Mouse (Mus musculus): Measurements from ENCODE around the gene Csnka2ip.

- no peak for TF ChIP-seq POLR2A (IDR thresholded peaks at IDR 0.05; ENCODE audit: borderline replicate concordance, low read depth, low read length)
- TF ChIP-seq CTCF (IDR thresholded peaks at IDR 0.05; ENCODE audit: low read depth, low read length) = no peak
Observed at GRCm38 (mm10) chr16:64614648-64615047, 12.4 kb upstream of the Csnka2ip start.
